Mouse (Mus musculus): ENCODE results near the gene Fosl2. TPM values are rescaled to one million over a fixed set of nuclear protein-coding genes. Genes with fewer than 3 reads are reported as not detected.
A peak's percentile ranks its signal among the peaks of the same experiment; 100 is the strongest.
"Not testable (repeated sequence)": the region's sequence is repeated elsewhere in the genome, so short reads cannot be mapped to it uniquely, and the experiment has no call there.

The Fosl2 gene
- total RNA-seq, 4 experiments from 2014 or later: 305 to 438 (median 384) TPM

DNA sequence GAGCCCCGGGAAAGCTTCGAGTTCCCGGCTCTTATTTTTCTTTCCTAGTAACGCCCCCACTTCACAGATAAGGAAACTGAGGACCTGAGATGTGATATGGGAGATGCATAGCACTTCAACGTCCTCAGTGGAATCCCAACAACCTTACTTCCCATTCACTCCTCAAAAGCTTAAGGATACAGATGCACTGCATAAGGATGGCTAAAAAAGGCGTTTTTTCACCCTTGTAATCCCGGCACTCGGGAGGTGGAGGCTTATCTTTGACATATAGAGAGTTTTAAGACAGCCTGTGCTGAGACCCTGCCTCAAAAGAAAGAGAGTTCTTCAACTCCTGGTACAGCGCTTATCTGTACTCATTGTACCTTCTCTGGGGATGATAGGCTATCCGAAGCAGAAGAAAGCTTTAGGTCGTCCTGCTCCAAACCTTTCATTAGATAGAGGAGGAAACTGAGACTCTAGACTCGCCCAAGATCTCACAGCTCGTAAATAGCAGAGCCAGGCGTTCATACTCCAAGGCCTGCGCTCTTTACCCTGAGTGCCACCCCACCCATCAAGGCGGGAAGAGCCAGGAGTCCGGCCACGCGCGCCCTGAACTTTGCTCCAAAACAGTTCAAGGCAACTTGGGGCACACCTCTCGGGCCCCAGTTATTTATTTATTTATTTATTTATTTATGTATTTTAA is 1.4 kb upstream of the Fosl2 start:
- DNase-seq: peak; percentile 61

DNA sequence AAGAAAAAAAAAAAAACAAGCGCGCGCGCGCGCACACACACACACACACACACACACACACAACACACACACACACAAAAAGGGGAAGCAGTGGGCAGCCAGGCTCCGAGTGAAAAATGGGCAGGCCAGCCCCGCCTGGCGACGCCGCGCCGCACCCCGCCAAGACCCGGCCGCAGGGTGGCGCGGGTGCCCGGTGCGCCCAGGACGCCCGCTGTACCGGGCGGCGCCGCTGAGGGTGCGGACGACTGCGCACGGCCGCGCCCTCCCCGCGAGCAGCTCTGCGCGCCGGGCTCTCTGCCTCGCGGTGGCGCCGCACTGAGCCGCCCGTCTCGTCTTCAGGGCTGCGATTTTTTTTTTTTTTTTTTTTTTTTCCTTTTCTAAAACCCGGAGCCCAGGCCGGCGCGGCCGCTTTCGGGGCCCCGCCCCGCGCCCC is 682 bp upstream of the Fosl2 start:
- peak; percentile 71 for DNase-seq

DNA sequence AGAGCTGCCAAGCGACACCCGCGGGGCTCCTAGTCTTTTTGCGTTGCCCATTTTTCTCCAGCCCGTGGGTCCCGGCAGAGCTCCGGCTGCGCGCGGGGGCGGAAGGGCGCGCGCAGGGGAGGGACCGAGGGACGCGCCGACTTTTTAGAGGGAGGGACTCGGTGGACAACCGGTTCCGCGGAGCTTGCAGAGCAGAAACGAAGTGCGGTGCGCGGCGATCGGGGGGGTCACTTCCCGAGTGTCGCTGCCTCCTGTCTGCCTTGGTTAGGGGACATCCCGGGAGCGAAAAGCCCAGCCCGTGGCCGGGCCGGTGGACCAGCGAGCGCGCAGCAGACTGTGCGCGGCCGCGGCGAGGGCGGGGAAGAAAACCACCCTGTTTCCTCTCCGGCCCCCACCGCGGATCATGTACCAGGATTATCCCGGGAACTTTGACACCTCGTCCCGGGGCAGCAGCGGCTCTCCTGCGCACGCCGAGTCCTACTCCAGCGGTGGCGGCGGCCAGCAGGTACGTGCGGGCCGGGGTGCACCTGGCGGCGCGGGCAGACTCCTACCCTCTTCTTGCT is 781 bp downstream of the Fosl2 start:
- DNase-seq: peak; percentile 76

DNA sequence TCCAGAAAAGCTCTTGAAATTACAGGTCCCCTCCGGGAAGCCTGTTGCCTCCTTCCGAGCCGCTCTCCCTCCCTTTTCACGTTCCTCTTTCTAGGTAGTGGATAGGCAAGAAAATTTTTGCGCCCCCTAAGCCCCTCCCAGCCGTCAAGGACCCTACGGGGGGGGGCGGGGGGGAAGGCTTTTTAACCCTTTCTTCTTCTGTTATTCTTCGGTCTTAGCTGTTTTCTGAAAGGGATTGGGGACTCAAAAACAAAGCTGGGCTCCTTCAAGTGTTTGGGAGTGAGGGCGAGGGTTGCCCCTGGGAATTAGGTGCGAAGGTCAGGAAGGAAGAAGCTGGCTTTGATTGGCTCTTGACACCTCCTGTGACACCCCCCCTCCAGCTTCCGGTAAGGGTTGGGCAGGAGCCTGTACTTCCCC is 1.5 kb downstream of the Fosl2 start:
- DNase-seq: no peak

DNA sequence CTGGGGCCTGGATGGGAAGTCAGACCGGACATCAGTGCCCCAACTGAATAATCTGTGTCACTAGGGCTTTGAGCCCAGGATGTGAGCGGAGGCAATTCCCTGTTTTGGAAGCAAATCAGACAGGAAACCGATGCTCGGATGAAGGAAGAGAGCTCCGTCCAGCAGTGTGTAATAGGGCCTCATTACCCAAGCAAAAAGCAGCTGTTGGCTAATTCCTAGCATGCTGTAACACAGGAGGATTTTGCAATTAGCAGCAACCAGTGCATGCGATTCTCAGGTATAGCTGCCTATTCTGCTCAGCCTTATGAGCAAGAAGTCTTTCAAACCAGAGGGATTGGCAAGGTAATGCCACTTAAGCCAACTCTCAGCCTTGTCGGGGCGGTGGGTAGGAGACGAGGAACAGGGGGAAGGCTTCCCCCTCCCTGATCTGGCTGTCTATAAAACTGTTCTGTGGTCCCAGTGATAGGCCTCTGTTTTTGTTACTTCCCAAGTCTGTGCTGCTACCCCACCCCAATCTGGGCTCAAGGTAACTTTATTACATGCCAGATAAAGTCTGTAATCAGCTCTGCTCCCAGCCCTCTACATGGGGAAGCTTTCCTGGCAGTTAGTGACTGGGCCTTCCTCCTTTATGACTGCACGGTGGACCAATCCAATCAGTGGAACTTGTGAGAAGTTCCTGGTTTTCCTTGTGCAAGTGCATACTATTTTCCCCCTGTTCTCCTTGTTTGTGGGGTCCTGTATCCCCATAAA is 3.0 kb downstream of the Fosl2 start:
- peak; percentile 49 for DNase-seq

DNA sequence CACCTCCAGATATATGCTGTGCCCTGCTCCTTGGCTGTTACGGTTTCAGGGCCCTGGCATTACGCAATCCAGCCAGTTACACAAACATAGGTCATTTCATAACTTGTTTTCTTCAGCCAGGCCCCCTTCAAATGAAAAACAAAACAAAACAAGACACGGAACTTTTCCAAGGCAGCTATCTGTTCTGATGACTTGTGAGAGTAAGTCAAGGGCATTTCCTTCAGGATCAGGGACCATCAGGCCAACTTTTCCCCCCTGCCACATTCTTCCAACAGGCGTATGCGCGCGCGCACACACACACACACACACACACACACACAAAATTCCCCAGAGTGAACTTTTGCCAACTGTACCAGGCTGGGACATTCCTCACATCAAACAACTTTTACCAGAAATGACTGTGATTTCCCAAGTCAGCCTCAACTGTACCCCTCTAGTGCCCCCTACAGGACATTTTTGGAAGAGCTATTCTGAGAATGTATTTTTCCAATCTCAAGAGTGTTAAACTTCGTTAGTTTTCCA is 4.0 kb downstream of the Fosl2 start:
- DNase-seq: peak; percentile 73

DNA sequence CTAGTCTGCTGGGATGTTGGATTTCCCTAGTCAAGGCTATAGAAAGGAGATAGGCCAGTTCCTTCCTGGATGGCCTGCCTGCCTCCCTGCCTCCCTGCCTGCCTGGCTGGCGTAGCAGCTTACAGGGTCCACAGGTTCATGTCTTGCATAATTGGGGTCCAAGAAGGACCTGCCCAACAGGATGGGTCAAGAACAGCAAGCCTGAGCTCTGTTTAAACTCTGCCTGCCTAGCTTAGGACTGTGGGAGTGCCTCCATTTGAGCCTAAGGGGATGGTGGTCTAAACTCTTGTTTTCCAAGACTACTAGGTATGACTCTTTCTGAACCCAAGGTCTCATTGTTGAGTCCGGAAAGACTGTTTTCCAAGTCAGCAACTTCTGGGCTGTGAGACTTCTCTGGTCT is 6.3 kb downstream of the Fosl2 start:
- no peak for DNase-seq

DNA sequence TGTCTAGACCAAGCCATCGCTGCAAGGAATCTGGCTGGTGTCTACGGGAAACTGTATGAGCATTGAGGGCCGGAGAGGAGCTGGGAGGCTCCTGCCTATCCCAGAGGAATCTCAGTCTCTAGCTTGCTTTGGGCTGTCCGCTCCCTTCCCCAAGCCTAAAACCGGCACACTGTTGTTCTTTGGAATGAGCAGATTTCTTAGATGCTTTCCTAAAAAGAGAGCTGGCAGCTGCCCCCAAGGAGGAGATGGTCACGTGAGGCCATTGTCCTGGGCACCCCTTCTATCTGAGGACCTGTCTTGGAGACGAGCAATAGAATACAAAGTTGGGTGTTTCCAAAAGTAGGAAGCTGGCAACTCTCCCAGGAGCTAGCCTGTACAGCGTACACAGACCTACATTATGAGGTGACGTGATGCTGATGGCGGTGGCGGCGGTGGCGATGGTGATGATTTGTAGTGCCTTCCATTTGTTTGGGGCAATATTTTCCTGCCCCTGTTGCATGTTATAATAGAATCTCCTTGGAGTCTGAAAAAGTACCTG is 7.9 kb downstream of the Fosl2 start:
- no peak for DNase-seq

DNA sequence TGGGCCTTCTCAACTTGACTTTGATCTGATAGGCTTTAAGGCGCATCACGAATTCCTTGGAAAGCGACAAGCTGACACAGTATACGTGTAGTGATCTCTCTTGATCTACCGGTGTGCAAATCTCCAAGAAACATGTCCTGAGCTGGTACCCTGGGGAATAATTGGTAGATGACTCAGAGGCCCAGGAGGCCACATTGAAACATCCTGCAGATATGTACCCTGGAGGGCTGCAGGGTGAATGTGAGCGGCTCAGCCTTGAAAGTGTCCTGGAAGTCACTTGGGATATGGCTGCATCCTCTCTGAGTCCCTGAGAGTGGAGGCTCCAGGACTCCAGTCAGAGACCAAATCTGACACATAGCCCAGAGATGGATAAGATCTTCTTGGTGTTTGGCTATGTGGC is 10.7 kb downstream of the Fosl2 start:
- DNase-seq: no peak

DNA sequence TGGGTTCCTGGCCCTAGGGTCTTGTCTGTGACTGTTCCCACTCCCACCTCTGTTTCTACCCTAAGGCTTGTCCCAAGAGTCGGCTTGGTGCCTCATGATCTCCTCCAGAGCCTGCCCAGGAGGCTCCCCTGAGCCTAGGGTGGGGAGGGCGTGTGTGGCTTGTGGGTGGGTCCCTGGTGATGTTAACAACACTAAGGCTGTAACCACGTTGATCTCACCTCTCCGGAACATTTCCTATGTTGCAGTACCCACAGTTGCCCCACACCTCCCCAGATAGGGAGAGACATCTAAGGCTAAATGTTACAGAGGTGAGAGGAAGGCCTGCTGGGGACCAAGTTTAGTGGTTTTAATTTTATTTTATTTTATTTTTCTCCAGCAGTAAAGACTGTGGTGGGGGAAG is 13.0 kb downstream of the Fosl2 start:
- DNase-seq: no peak

DNA sequence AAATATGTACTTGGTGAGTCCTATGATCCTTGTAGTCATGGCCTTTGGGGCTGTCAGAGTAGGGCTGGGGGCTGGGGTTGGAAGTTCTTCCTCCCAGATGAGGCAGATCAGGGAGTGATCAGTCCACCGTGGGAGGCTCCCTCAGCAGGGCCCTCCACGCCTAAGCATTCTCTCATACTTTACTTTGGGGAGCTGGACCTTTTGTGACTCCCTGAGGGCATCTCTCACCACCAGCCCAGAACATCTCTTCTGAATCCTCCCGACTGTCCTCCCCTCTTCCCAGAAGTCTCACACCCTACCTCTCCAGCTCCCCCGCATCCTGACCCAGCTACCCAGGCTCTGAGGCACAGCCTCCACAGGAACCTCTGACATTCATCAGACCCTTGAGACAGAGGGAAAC is 15.6 kb downstream of the Fosl2 start:
- DNase-seq: no peak

DNA sequence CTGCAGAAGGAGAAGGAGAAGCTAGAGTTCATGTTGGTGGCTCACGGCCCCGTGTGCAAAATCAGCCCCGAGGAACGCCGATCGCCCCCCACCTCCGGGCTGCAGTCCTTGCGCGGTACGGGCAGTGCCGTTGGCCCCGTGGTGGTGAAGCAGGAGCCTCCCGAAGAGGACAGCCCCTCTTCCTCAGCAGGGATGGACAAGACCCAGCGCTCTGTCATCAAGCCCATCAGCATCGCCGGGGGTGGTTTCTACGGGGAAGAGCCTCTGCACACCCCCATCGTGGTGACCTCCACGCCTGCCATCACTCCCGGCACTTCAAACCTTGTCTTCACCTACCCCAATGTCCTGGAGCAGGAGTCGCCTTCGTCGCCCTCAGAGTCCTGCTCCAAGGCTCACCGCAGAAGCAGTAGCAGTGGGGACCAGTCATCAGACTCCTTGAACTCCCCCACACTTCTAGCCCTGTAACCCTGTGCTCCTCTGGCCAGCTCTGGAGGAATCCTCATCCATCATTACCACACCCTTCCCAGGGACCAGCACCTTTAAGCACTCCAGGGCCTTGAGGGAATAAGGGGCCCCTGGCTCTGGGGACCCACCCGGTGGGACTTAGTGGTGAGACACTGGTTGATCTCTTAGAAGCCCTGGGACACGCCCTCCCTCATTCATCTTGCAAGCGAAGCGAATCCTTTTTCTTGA is 17.3 kb downstream of the Fosl2 start:
- no peak for DNase-seq

DNA sequence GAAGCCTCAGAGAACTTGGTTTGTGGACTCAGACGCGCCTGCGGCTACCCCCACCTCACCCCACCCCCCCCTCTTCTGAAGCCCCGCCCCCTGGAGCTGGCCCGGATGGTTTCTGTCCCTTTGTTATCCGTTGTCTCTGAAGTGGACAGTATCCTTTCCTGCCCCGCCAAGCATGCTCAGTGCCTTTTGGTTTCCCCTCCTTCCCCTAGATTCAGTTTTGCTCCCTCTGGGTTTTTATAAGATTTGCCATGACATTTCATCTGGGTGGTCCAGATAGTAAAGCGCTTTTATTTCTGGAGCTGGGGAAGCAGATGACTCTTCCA is 17.8 kb downstream of the Fosl2 start:
- DNase-seq: no peak

DNA sequence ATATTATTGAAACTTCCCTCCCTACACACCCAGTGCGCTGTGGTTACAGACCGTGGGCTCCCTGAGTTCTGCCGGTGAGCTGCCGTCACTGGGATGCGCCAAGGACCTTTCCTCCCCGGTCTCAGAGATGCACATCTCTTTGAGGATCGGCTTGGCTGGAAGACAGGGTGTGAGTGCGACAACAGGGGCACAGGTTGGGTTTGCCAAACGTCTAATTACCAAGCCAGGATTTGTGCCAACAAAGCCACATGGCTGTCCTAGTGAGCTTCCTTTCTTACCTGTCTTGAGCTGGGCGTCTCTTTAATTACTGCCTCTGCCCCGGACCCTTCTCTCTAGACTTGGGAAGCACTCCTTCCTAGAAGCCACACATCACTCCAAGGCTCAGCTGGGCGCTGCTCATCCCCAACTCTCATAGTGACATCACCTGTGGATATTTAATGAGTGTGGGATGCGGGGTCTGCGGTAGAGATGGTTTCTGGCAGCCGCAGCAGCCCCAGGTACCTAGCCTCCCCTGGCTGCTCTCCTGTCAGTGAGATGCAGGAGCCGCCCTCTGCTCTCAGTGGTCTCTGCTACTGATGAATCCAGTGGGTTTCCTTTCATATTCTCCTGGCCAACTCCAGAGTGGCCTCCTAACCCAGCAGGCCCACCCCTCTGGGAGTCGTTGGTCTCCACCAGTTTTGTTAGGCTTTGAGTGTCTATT is 18.3 kb downstream of the Fosl2 start:
- no peak for DNase-seq

DNA sequence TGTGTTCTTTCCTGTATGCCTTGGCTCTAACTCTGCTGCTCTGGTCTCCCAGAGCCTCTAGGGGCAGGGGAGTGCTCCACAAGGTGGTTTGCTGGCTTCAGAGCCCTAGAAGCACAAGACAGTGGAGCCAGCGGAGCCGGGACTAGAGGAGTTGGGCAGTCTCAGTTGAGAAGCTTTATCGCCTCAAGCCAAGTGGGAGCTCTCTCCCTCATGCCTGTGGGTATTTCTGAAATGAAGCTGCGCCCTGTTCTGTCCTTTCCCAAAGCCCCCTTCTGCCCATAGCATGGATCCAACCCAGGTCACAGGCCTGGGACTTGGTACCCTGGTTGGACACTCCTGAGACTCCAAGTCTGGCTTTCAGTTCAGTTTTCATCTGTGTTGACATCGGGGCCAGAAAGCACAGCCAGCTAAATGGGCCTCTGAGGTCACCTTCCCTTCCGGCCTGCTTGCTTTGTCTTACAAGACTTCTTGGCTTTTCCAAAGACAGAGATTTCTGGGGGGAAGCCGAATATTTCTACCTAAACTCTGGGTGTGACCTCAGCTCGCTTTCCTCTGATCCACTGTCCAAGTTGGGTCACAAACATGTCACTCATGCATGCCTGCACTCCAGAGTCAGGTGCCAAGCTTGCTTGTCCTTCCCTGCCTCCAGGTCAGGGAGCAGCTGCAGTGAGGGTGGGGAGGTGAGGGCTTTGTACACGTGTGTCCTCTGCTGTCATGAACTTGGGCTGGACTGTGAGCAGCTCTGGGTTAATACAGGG is 19.5 kb downstream of the Fosl2 start:
- DNase-seq: no peak

DNA sequence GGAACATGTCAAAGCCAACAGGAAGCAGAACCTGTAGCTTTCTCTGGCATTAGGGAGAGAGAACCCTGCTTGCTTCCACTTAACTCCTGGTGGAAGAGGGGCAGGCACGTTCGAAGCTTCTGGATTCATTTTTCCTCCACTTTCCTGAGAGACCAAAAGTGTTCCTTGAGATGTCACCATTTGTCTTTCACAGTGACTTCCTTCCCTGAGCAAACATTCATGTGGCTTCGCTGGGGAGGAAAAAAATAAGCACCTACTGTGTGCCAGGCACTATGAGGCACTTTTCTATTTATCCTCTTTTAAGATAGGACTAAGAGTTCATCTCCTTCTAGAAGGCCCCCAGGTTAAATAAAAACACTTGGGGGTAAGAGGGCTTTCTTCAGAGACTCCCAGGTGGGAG is 20.3 kb downstream of the Fosl2 start:
- DNase-seq: no peak

DNA sequence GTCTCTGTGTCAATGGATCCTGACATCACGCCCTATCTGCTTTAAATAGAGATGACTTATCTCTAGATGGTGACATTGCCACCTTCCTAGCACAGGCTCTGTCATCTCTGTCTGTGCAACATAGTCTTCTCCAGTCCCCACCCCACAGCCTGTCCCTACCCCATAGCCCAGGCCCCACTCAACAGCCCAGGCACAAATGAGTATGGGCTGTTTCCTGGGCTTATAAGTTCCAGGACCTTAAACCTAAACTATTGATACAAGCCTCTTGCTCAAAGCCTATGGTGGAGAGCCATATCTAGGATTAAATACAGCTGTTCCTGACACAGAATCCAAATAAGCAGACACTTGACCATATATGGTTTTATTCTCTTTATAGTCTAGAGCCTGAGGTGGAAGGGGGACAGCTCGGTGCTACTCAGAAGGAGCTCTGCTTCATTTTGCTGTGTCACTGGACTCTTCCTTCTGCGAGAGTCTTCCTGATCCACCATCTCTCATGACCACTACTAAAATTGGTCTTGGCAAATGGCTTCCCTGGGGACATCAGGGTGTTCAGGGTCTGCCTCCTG is 28.0 kb downstream of the Fosl2 start:
- no peak for DNase-seq

DNA sequence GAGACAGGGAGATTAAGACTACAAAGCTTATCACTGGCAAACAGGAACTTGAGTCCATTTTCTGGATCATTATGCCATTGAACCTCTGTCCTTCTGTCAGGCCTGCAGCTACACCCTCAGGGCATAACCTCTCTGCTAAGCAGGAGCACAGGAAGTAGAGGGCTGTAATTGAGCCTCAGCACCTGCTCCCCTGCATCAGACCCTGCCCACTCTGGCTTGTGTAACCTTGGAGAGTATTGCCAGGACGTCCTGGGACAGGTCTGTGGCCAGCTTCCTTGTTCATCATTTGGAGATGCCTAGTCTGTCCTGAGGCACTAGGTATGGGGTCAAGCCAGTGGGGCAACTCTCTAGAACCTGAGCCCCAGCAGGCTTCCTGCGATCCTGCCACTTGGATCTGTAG is 36.6 kb downstream of the Fosl2 start:
- no peak for DNase-seq

DNA sequence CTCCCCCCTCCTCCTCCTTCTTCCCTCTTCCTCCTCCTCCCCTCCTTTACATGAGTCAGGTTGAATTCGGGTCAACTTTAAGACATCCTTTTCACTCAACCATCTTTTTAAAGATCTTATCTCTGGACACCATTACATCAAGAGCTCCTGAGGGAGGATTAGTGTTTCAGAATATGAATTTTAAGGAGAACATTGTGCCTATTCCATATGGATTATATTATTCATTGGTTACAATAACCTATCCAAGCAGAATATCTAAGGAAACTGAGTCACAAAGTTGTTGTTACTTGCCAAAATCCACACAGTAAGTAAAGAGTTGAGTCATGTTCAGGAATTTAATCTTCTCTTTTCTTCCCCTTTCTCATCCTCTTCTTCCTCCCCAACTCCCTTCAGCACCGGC is 41.2 kb downstream of the Fosl2 start:
- DNase-seq: no peak

DNA sequence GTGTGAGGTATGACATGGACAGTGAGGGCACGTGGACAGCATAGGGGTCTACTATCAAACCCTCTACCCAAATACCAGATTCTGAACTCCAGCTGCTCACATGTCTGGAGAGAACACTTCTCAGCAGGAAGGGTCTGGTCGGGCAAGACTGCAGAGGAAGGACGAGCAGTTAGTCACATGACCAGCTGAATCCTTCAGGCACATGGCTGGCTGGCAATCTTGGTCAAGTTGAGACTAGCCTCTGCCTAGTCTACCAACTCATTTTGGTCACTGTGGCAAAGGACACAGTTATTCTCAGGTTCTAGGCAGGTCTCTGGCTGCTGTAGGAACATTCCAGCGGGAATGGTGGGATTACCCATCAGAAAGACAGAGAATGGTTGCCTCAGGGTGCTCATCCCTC is 42.1 kb downstream of the Fosl2 start:
- no peak for DNase-seq

DNA sequence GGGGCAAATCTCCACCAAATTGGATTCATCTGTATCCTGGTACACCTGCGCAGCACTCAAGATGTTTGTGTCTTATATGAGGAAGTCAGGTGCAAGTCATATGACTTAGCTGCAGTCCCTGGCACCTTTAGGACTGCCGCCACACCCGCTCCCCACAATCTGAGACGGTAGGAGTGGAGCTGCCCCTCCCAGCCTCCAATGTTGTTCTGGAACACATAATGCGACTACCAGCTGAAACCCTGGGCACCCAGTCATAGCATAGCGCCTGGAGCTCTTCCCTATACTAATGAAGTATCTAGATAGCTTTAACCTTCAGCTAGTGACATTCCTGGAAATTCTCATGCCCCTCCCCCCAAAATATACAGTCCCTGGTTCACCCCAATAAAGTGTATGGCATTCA is 43.1 kb downstream of the Fosl2 start:
- not testable (repeated sequence) for DNase-seq
